Mouse (Mus musculus) 416B (cell line): ENCODE data around the gene Pmpcb.

Experiments
- DNase-seq: peaks from one replicate; pipeline ENCODE4 v3.0.0; 2011; ENCODE audit warnings: low read depth

Pmpcb gene

DNA sequence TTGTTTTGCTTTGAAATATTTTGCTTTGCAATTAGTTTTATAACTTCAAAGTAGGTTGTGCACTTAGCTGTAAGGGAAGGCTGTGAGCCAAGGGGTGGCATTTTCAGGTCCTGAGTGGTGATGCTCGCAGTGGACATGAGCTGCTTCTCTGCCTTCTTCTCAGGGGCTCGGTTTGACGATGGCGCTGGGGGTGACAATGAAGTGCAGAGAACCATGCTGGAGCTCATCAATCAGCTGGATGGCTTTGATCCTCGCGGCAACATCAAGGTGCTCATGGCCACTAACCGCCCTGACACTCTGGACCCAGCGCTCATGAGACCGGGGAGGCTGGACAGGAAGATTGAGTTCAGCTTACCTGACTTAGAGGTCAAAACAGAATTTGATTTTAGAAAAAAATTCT lies 66.0 kb downstream of the Pmpcb start:
- DNase-seq: no peak

GRCm38 (mm10) chr5:21803691-21804188 lies 66.8 kb downstream of the Pmpcb start:
- DNase-seq: no peak

DNA sequence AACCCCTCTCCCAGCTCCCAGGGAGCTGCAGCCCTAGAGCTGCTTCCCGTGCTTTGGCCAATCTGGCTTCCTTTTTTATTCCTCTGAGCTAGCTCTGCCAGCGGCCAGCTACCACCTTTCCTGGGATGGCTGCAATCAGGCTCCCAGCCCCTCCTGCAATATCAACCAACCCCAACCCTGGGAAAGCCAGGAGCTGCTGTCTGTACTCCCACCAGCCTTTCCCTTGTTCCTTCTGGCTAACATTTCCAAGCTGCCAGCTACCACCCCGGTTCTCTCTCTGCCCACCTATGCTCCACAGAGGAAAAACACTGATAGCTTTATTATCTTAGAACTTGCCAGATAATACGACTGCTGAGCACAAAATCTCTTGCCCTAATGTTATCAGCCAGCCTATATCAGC lies 67.9 kb downstream of the Pmpcb start:
- DNase-seq: no peak
